17 mouse cellular contexts compared by ENCODE assay signal in the genomic region with DNA sequence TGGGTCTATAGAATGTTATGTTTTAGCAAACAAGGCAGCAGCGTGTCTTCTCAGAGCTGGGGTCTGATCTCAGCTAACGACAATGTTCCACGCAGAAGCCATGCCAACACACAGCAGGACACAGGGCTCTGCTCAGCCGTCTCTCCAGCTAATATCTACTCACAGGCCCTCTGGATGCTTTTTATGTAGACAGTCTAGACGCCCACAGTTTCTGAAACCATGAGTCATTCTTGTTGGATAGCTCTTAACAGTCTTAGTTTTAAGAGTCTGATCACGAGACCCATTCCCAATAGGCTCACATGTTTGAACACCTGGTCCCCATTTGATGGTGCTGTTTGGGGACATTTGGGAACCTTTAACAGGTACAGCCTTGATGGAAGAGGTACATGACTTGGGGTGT.
A peak's percentile ranks its signal among the peaks of the same experiment; 100 is the strongest.
DNase-seq lines count a peak whose midpoint lies in the region; ATAC-seq and TF ChIP-seq lines count a peak whose summit lies in the region.
"Had no signal": no experiment of that assay in that cellular context is flagged by ENCODE, and none has a peak within 500 bp of the region (broad histone marks: within the 10 kb centered on the region; RNA-seq: fewer than 3 reads in every experiment).

No protein-coding gene starts in this region.

- H3K27ac ChIP-seq in lung, postnatal 0 days (ENCODE audit: low read length): no peak overlapping the region
- H3K27ac ChIP-seq: embryonic facial prominence, embryonic 13.5 days; hindbrain, postnatal 0 days; kidney, embryonic 15.5 days; macrophage had no signal

- no peaks in the 10 kb centered on the region for H3K36me3 ChIP-seq in lung, postnatal 0 days (ENCODE audit: insufficient read depth, low read length)
- H3K36me3 ChIP-seq: embryonic facial prominence, embryonic 13.5 days; kidney, embryonic 15.5 days had no signal

- H3K4me2 ChIP-seq in lung, postnatal 0 days (replicated peaks; ENCODE audit: low read depth, low read length): no peak overlapping the region
- H3K4me2 ChIP-seq: embryonic facial prominence, embryonic 13.5 days; kidney, embryonic 15.5 days had no signal

- no peaks in the 10 kb centered on the region for H3K4me1 ChIP-seq in lung, postnatal 0 days (ENCODE audit: insufficient read depth, low read depth, low read length)
- H3K4me1 ChIP-seq: embryonic facial prominence, embryonic 13.5 days had no signal

- ATAC-seq in frontal cortex, adult (ENCODE audit: low TSS enrichment): peak; percentile 80
- peak; percentile 38; the same call in 1 of the 2 replicates for ATAC-seq in lung, postnatal 0 days
- ATAC-seq in inflammation-experienced regulatory T-cells, adult 6 months: peak; percentile 34
- ATAC-seq in erythroid progenitor cell, adult 5-6 weeks (replicated peaks; ENCODE audit: low FRiP score, poor library complexity, severe bottlenecking): no peak
- ATAC-seq: forebrain, embryonic 14.5 days; hindbrain, postnatal 0 days; midbrain, embryonic 16.5 days had no signal

- H3K4me3 ChIP-seq in lung, postnatal 0 days (ENCODE audit: low read depth, low read length): no peak overlapping the region
- H3K4me3 ChIP-seq: embryonic facial prominence, embryonic 13.5 days; kidney, embryonic 15.5 days had no signal

- H3K9me3 ChIP-seq in lung, postnatal 0 days (ENCODE audit: low read length): no peaks in the 10 kb centered on the region
- H3K9me3 ChIP-seq: embryonic facial prominence, embryonic 13.5 days; kidney, embryonic 15.5 days had no signal

- no peaks in the 10 kb centered on the region for H3K27me3 ChIP-seq in lung, postnatal 0 days (replicated peaks; ENCODE audit: insufficient read depth, low read length)
- H3K27me3 ChIP-seq: embryonic facial prominence, embryonic 13.5 days had no signal

- no peak for TF ChIP-seq EP300 in lung, postnatal 0 days (IDR thresholded peaks at IDR 0.05)

- no peak for TF ChIP-seq CTCF in lung, postnatal 0 days (IDR thresholded peaks at IDR 0.05)

- no peak for DNase-seq in frontal cortex, postnatal 14 days (ENCODE audit: low spot score in 2 of 2)
- no peak for DNase-seq in lung, postnatal 0 days (ENCODE audit: low spot score)
- DNase-seq in lung, adult 18-20 months: no peak
- peak; percentile 30 for DNase-seq in skeletal muscle tissue, adult 2 months (ENCODE audit: low read depth, low spot score)
- DNase-seq in thymus, adult 18-20 months: no peak
- DNase-seq: adrenal gland, postnatal 10 days; cerebellum, postnatal 25 days; heart, postnatal 14 days had no signal

- H3K9ac ChIP-seq in lung, postnatal 0 days (replicated peaks; ENCODE audit: low read depth): no peak overlapping the region
- H3K9ac ChIP-seq: embryonic facial prominence, embryonic 13.5 days; kidney, embryonic 15.5 days had no signal

- WGBS in lung, postnatal 0 days: 57% methylated on average over 6 of the region's 6 CpGs
